Mouse (Mus musculus) heart, postnatal 0 days (tissue): Measurements from ENCODE around the gene H2-Oa.

ENCODE experiments used
- CTCF ChIP-seq: IDR thresholded peaks from 2 replicates; pipeline ENCODE4 v1.5.1; 2016; ENCODE audit warnings: antibody characterized with exemption, control low read depth, low read depth
- EP300 ChIP-seq: IDR thresholded peaks from 2 replicates; pipeline ENCODE4 v1.6.1; 2016; ENCODE audit warnings: antibody characterized with exemption, low read depth

DNA sequence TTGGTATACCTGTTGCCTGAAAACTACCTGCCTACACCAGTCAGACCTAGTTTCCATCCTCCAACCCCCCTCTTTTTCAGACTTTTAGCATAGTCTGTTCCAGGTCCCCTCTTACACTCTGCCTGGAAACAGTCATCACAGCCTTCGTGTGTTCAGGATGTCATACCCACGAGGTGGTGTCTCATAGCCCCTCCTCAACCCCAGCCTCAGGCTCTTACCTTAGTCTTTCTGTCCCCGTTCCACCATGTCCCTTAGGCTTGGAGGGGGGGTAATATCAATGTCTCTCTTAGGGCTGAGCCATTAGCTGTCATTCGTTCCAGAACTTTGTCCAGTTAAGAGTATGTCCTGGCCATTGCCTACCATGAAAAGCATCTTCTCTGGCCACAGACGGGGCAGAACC lies 9.0 kb downstream of the H2-Oa start:
- no peak for TF ChIP-seq EP300
- no peak for TF ChIP-seq CTCF
